Mouse (Mus musculus): ENCODE data around the gene Klhl29.

Klhl29 gene

DNA sequence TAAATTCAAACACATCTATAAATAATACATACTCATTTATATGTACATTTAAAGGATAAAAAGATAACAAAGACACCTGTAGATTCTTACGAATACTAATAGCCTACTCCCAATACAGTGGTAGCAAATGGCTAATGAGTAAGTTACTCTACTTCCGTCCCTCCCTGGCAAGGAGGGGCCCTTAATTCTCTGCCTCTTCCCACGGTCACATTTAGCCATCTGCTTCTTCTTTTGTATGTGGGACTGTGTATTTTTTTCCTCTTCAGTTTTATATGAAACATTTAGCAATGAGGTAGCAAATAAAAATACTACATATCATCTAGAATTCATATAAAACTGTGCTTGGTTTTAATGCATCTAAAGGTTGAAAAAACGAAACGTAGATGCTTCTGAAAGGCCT is 73.6 kb downstream of the Klhl29 start:
- DNase-seq (ENCODE audit: low spot score), result peak; percentile 37

DNA sequence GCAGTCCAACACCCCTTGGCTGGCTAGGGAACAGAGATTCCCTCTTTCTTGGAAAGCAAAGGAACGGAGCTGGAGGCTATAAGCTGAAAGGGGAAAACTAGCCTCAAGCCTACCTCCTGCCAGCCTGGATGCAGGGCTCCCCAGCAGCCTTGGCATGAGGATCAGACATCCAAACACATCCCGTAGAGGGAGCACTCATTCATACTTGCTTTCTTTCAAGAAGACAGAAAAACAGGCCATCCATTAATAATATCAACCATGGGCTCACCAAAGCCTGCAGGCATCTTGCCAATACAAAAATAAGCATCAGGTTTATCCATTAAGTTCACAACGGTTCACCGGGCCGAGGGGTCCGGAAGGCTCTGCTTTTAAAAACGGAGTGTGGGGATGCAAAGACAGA is 79.1 kb downstream of the Klhl29 start:
- DNase-seq (ENCODE audit: low spot score), result no peak

DNA sequence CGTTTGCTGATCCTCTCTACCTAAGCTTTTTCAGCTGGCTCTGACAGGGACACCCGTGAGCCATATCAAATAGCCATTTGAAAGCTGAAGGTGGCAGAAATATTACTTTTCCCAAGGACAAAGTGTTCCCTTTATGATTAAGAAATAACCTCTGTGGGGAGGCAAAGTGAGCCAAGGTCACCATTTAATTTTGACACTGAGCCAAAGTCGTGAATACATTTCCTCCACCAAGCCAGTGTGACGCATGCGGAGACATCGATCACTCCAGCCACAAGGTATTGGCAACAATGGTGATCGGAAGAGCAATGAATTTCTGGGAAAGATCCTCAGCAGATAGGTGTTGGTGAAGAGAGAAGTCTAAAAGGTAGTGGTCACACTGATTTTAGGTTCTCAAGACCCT is 83.2 kb downstream of the Klhl29 start:
- DNase-seq (ENCODE audit: low spot score), result no peak

DNA sequence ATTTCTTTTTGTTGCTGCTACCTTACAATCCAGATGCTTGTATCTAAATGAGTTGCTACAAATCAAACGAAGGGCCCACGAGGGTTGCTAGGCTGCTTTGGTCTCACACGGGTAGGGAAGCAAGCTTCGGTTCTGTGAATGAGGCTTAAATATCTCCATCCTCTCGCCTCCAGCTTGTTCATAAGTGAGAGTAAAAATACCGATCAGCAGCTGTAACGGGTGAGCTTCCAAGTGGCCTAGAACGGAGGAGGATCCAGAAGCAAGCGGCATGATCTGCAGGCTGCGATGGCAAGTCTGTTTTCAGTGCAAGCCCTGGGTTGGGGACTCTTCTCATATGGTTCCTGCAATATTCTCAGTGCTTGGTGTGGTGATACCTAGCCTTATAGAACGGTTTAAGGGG is 89.9 kb downstream of the Klhl29 start:
- no peak for DNase-seq (ENCODE audit: low spot score)

DNA sequence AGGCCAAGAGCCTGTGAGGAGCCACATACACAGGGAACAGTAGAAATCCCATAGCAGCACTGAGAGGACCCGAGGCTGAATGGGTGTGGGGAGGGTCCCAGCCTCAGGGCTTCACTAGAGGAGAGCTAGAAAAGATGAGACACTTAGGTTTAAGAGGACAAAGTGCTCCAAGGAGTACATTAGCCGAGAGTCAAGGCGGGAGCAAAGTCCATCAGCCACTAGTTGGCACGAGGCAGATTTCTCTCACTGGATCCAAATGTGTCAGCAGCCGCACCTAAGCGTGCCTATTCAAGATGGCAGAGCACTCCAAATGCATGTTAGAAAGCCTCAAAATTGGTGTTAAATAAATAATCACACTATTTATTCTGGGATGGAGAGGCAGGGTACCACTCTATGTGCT is 90.5 kb downstream of the Klhl29 start:
- no peak for DNase-seq (ENCODE audit: low spot score)

DNA sequence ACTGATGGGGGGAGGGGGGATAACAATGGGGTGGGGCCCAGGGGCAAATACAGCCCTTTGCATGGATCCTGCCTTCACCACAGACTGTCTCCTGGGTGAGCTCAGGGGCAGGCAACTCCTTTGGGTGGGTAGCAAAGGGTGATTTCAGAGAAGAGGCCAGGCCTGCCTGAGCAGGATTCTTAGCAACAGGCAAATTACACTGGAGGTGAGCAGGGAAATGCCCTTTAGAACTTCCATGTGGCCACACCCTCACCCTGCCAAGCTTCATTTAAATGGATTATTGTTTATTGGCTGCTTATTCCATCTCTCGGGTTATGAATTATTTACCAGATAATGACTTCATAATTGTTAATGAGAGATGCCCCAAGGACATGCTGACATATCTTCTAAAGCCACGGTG is 91.8 kb downstream of the Klhl29 start:
- DNase-seq (ENCODE audit: low spot score), result no peak

DNA sequence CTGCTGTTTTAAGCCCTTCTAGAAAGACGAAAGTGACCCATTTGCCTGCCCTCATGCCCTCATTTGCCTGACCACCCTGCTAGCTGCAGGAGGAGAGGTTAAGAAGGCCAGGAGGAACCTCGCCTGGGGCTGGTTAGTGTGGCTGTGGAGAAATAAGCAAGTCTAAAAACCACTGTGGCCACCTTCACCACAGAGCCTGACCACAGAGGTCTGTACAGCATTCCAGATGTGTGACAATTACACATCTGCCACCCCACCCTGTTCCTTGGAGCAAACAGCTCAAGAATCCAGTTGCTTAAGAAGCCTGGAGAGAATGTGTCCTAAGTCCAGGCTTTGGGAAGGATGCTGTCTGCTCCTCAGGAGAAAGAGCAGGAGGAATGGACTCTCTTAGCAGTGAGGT is 92.9 kb downstream of the Klhl29 start:
- DNase-seq (ENCODE audit: low spot score), result no peak

DNA sequence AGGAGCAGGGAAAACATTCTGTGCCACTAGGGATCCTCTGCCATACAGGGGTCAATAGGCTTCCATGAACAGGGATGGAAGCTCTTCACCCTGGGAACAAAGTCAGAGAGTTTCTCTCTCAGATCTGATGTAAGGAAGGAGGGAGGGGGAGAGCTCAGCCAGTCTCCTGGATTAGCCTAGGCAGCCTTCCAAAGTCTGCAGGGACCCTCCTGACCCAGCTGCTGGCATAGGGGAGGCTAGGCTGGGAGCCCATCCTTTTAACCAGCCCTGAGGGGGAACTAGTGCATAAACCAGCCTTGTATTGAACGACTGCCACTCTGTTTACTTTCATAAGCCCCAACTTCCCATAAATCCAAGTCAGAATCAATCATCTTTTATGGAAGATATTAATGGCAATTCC is 95.6 kb downstream of the Klhl29 start:
- DNase-seq (ENCODE audit: low spot score), result no peak

DNA sequence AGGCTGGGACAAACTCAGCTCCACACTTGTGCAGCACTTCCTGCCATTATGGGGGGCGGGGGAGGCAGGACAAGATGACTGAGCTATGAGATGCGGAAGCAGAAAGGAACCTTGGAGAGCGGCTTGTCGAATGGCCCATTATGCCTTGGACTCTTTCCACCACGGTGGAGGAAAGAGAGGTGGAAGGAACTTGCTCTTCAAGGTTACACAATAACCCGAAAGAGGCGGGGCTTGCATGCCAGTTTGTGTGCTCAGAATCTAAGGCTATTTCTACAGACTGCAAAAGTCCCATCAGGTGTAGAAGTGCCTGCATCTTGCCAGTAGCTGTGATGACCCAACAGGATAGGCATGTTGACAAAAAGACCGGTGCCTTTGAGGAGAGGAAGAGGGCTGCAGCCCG is 98.5 kb downstream of the Klhl29 start:
- DNase-seq (ENCODE audit: low spot score), result no peak

DNA sequence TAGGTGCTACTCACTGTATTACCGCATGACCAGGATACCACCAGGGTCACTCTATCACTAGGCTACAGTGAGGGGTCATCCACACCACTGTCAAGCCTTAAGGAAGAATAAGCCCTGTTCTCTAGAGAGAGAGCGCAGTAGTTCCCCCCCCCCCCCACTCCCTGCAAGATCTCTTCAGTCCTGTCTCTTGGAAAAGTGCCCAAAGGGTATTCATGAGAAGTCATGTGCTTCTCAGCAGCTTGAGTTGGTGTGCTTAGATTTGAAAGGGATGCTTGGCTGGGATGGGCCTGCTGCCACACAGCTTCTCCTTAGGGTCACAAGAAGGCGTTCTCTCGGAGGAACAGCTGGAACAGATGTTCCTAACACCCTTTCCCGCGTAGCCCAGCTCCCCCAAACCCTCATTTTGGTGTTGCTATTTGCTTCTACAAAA is 100.0 kb downstream of the Klhl29 start:
- DNase-seq (ENCODE audit: low spot score), result no peak

DNA sequence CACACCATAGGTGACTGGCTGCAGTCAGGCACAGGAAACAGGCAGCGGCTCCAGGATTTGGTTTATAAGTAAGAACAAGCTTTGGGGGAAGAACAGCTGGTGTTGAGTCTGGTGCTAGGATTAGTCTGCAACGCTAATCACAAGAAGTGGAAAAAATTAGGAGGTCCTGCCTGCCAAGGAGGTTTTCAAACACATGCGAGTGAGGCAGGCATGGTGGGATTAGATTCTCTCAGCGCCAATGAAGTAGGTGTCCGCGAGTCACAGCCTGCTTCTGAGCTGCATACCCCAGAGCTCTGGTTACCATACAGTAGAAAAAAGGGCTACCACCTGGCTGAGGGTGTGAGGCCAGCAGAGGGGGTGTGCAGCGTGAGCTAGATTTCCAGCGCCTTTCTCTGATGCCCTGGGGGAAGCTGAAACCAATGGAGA is 101.0 kb downstream of the Klhl29 start:
- DNase-seq (ENCODE audit: low spot score), result no peak

DNA sequence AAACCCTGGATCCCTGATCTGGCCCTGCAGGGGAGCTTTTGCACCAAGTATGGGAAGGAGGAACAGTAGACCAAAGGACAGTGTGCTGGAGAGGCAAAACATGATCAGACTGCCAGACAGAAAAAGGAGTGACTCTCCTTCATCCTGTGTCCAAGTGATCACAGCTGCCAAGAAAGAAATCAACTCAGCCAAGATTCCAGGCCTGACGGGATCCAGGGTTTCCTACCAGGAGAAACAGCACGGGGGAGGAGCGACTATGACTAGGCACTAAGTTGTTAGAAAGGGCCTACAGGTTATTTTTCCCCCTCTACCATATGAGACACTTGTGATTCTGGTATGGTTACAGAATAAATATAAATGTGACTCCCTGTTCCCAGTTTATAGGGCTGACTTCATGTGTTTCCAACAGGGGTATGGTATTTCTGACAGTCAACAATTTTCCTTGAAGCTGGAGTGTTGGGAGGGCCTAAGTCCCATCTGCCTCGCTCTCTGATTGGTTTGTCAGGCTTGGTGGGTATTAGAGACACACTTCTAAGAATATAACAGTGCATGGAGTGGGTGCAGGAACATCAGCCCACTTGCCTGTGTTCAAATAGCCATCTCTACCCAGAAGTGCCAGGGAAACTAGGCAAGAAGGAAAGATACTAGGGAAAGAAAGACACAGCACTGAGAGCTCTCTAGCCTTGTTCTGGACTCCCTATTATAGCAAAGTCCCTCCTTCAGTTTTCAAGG is 102.0 kb downstream of the Klhl29 start:
- DNase-seq (ENCODE audit: low spot score), result no peak

DNA sequence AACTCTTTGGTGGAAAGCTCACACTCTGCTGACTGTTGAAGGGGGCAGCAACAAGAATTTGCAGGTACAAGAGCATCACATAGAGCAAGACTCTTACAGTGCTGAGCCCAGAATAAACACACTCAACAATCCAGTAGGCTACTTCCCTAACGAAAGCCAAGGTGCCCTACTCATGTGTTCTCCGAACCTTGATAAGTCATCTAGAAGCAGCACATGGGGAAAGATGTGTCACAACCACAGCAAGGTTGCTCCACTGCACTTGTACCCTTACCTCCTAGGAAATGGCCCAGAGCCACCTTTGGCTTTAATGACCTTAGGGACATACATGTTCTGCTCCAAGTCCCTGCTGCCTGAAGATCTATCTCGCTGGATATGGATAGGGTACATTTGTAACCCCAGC is 105.0 kb downstream of the Klhl29 start:
- DNase-seq (ENCODE audit: low spot score), result no peak

DNA sequence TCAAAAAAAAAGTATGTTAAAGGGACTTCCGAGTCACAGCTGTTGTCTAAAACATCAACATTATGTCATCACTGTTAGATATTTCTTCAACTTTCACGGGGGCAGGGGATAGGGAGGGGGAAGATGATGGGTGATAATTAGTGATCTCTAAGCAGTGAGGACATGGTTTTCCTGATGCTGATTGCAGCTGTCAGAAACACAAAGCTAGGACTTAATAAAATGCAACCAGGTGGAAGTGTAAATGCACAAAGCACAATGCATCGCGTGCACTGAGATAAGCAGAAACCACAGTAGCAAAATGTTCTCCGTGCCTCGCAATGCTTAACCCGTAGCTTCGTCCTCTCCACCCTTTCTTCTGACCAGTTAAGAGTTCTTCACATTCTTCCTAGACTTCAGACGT is 105.5 kb downstream of the Klhl29 start:
- DNase-seq (ENCODE audit: low spot score), result no peak

DNA sequence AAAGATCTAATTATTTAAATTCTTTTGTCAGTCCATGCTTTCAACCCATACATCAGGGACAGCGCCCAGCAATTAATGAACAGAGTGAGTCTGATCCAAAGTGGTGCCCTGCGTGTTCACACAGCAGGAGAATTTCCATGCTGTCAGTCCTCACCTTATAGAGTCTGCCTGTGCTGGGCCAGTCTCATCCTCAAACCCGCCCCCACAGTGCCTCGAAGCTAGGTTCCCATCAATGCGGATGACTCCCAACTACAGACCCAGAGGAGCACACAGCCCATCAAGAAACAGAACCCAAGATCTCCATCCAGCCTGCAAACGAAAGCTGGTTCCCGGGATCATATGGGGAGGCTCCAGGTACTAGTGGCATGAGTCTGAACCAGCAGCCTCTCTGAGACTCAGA is 106.4 kb downstream of the Klhl29 start:
- no peak for DNase-seq (ENCODE audit: low spot score)

DNA sequence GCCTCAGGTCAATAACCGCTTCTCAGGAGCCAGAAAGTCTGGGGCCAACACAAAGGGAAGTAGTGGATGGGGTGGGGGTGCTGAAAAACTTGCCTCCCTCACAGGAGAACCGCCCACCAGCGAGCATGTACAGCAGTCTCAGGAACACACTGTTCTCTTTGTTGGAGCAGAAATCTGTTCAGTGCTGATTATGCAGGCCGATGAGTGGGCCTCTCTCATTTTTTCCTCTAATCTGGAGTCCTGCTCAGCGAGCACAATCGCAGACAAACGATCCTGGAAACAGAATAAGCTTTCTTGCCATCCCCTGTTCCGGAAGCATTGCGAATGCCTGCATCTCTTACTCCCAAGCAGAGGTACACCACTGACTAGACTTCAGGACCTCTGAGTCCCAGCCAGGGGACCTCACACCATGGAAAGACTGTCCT is 107.3 kb downstream of the Klhl29 start:
- peak; percentile 87 for DNase-seq (ENCODE audit: low spot score)

DNA sequence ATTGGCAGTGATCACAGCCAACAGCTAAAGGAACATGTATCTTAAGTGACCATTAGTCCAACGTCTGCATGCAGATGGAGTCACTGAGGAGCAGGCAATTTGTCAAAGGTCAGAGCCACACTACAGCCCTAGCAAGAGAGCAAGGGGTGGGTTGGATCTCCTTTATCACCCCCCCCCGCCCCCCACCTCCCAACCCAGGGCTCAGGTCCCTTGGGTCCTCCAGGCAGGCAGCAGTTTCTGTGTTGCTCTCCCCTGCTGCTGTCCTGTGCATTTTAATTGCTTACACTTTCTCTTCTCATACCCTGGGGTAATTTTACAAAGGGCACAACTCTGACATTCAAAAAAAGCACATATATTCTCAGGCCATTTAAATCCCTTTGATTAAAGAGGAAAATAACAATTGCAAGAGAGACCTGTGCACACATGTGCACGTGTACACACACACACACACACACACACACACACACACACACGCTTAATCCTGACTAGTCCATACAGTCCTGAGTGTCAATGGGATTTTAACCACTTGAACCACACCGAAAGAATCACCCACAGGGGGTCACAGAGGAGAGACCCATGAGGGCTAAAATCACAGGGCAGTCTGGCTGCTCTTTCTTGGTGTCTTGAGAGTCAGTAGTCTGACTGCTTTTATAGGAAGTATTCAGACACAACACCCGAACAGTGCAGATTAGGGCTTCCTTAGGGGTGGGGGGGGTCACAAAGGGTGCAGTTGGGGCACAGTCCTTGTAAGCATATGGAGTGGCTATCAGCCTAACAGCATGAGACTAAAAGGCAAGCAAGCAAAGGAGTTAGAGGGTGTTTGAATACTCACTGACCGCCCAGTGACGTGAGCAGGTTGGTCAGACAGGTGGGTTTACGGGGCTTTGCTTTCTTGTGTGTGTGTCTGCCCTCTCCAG is 108.0 kb downstream of the Klhl29 start:
- DNase-seq (ENCODE audit: low spot score), result no peak

DNA sequence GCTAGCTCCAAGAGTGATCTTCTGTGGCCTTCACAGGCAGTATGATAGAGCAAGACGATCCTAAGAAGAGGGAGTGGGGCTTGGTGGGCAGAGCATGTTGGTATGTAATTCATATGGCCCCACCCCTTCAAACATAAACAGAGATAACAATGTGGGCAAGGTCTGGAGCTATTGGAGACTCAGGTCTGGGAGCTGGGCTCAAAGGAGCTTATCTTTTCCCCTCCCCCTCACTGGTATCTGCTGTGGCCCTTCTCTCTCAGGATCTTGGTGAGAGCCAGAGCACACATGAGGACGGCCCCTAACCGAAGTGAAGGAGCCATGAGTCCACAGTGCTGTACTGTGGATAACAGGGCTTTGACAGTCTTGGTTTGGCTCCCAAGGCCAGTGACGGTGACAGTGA is 108.7 kb downstream of the Klhl29 start:
- no peak for DNase-seq (ENCODE audit: low spot score)

DNA sequence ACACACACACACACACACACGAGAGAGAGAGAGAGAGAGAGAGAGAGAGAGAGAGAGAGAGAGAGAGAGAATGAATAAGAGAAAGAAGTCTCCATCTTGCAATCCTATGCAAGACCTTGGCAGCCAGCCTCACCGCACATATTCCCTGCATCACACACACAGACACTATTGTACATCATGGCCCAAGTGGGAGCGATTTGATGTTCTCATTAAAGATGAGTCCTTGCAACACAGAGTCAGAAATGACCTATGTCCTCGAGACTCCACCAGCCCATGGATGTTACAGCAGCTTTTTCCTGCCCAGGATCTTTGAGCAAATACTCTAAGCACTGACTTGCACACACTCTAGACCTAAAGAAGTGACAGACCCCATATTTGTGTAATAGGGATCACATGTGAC is 114.0 kb downstream of the Klhl29 start:
- no peak for DNase-seq (ENCODE audit: low spot score)

DNA sequence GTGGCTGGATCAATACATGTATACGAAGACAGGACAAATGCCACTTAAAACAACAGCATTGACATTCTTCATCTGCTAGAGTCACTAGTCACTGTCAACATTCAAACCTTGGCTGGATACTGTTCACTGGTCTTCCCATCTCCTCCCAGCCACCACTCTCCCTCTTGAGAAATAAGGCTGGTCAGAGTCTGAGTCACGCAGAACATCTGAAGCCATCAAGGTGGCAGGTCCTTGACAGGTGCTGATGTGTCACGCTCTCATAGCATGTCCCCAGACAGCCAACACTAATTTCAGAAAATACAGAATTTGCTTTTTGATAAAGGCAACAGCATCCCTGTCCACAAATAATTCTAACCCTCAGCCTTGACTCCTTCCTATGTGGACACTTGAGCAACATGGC is 116.7 kb downstream of the Klhl29 start:
- DNase-seq (ENCODE audit: low spot score), result no peak

DNA sequence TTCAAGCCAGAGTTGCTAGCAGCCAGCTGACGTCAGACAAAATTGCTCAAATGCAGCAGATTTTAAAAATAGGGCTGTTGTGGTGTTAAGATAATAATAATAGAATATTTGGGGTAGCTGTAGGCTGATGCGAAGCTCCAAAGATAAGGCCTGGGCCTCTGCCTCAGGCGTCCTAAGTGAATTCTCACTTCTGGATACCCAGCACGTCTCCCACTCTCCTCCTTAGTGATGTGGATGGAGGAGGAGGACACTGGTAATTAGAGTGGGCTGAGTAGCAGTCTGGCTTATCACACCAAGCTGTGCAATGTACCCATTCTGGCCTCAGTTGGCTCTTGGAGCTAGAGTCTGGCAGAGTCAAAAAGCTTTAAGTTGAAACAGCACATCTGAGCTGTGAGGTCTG is 118.3 kb downstream of the Klhl29 start:
- DNase-seq (ENCODE audit: low spot score), result no peak

DNA sequence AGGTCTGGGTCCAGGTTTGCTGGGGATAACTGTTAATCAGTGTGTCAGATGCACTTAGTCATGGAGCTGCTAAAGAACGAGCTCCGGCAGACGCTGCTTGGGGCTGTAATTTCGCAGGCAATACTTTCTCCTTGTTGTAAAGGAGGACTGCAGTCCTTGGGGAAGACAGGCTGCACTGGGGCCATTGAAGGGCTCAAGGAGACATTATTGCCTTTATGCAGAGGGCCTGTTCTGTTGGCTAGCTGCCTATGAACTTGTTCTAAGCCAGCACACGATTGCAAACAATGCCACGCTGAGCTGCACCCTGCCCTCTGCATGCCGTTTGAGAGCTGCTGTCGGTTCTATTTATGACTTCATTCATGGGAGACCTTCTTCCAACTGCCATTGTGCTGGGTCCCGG is 120.4 kb downstream of the Klhl29 start:
- DNase-seq (ENCODE audit: low spot score), result no peak

DNA sequence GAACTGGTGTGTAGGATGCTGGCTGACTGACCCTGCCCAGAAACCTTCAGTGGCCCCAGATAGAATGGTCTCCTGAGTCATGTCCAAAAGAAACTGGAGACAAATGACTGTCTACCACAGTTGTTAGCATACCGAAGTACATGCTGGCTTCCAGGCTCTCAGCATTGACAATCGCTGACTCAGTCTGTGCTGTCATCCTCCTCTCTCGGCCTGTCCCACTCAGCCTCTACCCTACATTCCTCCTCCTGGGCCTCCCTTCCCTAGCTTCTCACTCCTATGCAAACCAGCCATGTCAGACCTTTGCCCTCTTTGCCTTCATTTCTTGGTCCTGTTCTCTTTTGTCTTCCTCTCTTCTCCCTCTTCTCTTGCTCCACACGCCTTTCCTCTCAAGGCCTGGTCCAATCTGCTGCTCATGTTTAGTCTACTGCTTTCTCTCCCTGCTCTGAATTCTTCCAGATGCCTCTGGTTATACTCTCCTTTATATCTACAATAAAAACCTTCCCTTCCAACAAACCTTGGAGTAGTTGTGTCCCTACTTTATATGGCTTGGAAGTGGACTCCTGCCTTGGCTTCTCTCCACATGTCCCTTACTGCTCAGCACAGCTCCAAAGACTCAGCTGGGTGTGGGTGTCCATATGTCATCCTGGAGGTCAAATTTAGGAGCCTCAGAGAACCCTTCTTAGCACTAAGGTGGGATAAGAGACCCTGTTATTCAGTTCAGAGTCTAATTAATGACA is 121.1 kb downstream of the Klhl29 start:
- no peak for DNase-seq (ENCODE audit: low spot score)
